Mouse (Mus musculus): ENCODE results near the gene Grik5.
A peak's percentile ranks its signal among the peaks of the same experiment; 100 is the strongest.

Grik5 gene

GRCm38 (mm10) chr7:25071979-25072715, at the start of gene Grik5, which contains the start of gene Zfp574:
Grik5 (minus strand) TSS chr7:25072346.
Zfp574 (plus strand) TSS chr7:25072567.
- no peak for ATAC-seq (ENCODE audit: low TSS enrichment)

GRCm38 (mm10) chr7:25121240-25121786, 49.2 kb upstream of the Grik5 start:
- ATAC-seq (ENCODE audit: low TSS enrichment): no peak; the same call in 1 of the 2 replicates

GRCm38 (mm10) chr7:25120061-25120834, 48.1 kb upstream of the Grik5 start:
- ATAC-seq (ENCODE audit: low TSS enrichment): no peak

DNA sequence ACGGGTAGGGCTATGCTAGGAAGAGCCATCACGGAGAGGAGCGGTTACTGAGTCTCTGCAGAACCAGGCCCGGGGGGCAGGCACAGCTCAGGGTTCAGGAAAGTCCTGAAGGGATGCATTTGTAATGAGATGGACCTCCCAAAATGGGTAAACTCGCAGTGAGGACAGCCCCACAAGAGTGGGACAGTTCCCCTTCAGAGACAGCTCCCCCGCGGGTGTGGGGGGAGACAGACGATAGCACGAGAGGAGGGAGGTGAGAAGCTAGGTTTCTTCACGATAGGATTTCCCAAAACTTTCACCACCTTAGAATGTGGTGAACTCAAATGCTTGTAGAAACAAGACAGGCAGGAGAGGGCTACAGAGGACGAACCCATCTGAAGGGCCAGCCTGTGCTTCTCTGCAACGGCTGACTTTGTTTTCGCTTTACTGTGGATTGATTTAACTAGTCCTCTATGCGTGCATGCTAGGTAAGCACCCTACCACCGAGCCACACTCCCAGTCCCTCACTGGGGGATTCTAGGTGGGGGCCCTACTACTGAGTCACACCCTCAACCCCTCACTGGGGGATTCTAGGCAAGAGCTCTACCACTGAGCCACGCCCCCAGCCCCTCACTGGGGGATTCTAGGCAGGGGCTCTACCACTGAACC, 40.9 kb upstream of the Grik5 start:
- ATAC-seq (ENCODE audit: low TSS enrichment): no peak

- ATAC-seq (ENCODE audit: low TSS enrichment): peak; percentile 93
These were observed 40.2 kb upstream of the Grik5 start for GRCm38 (mm10) chr7:25112178-25112955.

GRCm38 (mm10) chr7:25110336-25110735, 38.2 kb upstream of the Grik5 start:
- ATAC-seq (ENCODE audit: low TSS enrichment): no peak

DNA sequence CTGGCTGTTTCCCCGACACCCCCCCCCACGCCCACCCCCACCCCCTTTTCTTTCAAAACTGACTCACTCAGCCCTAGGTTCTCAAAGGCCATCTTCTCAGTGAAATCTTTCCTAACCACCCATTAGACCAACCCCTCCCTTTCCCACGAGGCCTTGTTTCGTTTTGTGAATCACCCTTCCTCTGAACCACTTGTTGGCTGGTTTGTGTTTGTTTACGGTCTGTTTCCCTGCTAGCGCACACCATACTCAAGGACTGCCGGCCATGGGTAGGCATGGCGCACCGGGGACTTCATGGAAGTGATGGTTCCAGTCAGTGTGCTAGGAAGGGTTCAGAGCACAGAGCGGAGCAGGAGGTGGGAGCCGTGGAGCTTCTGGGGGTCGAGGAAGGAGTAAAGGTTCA, 37.2 kb upstream of the Grik5 start:
- ATAC-seq (ENCODE audit: low TSS enrichment): no peak

GRCm38 (mm10) chr7:25106790-25107502, 34.8 kb upstream of the Grik5 start:
- no peak for ATAC-seq (ENCODE audit: low TSS enrichment)

DNA sequence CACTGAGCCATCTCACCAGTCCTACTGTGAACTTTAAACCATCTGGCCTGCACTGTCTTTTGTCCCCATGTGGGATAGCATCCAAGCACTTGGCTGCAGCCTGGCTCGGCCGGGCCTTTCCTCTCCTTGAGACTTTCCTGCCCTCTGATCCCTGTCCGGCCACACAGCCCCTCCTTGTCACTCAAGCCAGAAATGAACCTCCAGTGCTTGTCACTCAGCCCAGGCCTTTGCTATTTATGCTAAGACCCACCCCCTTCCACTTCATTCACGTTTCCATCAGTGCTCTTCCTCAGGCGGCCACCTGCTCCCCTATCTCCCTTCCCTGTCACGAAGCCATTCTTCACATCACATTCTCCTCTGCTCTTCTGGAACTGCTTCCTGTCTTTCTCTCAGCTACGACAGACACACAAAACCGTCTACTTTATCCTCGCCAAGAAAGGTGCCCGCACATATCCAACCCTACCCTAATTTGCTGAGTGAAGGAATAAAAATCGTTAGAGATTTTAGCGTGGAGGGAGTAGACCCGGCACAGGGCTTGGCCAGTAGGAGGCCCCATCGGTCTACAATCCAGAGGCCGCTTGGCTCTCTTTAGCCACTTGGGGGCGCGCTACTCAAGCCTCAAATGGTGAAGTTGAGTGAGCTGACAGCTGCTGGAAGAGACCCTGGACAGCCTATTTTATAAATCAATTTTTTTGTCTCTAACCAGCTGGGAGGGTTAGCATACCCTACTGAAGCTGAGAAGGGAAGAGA, 33.4 kb upstream of the Grik5 start:
- ATAC-seq (ENCODE audit: low TSS enrichment): peak; percentile 83

DNA sequence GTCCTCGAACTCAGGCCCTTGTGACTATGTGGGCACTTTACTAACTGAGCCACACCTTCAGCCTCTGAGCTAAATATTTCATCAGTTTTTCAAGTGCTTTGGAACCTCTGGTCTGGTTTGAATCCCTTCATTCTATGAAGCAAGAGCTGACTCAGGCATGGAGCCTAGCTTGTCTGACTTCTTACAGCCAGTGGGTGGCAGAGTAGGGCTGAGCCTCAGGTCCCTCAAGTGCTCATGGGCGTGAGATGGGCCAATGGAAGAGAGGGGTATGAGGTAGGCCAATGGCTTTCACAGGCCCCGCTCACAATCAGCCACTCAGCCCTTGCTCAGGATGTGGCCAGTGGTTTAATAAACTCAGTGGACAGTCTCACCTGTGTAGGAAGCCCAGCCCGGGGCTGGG, 27.4 kb upstream of the Grik5 start:
- ATAC-seq (ENCODE audit: low TSS enrichment): peak; percentile 46; the same call in 1 of the 2 replicates

DNA sequence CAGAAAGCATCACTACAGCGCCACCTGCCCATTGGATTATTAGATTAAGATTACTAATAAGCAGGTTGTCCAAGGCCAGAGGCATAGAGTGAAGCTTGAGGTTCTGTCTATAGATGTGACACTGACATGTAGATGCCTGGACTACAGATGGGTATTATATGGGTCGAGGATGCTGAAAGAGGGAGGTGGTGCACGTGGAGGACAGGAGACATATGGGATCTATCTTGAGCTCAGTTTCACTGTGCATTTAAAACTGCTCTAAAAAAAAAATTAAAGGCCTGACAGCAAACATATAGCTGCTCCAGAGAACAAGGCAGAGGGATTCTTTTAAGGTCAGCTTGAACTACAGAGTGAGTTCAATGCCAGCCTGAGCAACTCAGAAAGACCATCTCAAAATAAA, 26.0 kb upstream of the Grik5 start:
- ATAC-seq (ENCODE audit: low TSS enrichment): peak; percentile 81

GRCm38 (mm10) chr7:25089875-25090274, 17.7 kb upstream of the Grik5 start:
- ATAC-seq (ENCODE audit: low TSS enrichment): no peak

DNA sequence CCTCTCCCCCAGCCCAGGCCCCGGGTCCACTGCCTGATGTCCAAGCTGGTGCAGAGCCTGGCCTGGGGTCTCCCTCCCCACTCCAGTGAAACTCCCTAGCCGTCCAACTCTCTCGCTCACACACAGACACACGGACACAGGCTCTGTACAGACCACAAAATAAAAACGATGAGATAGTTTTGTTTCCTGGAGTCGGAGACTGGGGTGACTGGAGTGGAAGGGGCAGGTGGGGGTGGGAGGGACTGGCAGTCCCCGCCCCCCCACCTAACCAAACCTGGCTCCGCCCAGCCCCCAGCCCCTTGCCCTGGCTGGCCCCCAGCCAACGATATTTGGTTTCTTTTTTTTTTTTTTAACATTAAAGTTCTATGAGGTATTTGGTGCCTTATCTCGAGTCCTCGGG, 16.8 kb upstream of the Grik5 start:
- ATAC-seq (ENCODE audit: low TSS enrichment): no peak

- no peak for ATAC-seq (ENCODE audit: low TSS enrichment)
These were observed 16.4 kb upstream of the Grik5 start for GRCm38 (mm10) chr7:25088531-25088930.

GRCm38 (mm10) chr7:25087972-25088371, 15.8 kb upstream of the Grik5 start:
- no peak for ATAC-seq (ENCODE audit: low TSS enrichment)

DNA sequence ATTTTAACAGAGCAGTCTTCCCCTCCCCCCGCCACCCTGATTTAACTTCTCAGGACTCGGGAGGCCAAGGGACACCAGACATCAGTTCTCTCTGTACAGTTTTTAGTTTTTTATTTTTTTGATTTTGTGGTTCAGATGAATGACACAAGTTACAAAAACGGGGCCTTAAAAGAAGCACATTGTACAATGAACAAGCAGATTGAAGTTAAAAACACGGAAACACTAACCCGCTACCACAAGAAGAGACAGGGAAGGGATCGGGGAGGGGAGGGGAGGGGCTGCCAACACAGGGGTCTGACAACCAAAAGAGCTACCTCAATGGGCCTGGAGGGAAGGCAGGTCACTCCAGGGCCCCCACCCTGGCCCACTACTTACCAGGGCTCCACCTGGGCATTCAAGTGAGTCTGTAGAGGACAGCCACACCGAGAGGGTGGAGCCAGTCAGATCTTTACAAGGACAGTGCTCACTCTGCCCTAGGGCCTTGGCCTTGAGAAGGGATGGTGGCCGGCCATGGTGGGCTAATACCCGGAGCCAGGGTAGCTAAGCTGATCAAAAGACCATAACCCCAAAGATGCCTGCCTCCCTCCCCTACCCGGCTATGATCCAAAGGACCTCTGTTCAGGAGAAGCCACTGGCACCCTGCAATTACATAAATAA, 15.2 kb upstream of the Grik5 start:
- no peak for ATAC-seq (ENCODE audit: low TSS enrichment)

DNA sequence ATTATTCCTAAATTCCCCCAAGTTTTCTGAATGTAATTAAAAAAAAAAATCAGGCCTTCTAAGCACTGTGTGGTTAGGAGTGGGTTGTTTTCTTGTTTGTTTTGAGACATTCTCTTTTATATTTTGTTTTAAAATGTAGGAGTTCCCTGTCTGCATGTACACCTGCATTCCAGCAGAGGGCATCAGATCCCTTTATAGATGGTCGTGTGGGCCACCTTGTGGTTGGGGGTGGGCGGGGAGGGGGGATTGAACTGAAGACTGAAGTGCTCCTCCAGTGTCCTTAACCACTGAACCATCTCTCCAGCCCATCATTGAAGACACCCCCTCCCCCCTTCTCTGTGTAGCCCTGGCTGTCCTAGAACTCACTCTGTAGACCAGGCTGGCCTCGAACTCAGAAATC, 14.5 kb upstream of the Grik5 start:
- no peak for ATAC-seq (ENCODE audit: low TSS enrichment)

- no peak for ATAC-seq (ENCODE audit: low TSS enrichment)
These were observed 12.5 kb upstream of the Grik5 start for GRCm38 (mm10) chr7:25084621-25085020.

DNA sequence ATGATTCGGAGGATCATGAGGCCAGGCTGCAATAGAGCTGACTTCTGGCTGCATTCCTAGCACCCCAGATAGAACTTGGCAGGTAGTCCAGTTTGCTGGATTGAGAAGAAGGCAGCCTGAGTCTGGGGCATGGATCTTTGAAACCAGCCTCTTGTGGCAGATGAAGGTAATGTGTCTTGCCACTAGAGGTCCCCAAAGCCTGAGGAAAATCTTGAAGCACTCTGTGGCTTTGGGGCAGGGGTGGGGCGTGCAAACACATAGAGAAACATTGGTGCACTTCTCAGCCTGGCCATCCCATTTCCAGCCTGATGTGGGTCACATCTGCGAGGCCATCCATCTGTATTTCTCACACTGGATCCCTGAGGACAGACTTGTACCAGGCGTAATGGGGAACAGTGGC, 10.4 kb upstream of the Grik5 start:
- ATAC-seq (ENCODE audit: low TSS enrichment): peak; percentile 44; the same call in 1 of the 2 replicates

DNA sequence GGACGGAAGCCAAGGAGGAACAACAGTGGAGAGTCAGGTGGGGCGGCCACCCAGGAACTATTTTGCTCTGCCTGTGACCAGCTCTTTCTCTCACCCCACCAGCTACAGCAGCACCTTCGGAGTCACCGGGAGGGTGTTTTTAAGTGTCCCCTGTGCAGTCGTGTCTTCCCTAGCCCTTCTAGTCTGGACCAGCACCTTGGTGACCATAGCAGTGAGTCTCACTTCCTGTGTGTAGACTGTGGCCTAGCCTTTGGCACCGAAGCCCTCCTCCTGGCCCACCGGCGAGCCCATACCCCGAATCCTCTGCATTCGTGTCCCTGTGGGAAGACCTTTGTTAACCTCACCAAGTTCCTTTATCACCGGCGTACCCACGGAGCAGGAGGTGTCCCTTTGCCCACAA, 8.3 kb upstream of the Grik5 start:
- no peak for ATAC-seq (ENCODE audit: low TSS enrichment)

Data from frontal cortex, adult (tissue).